Mouse (Mus musculus) forebrain, postnatal 0 days (tissue): ENCODE measurements around the gene Tppp. TPM values are rescaled to one million over a fixed set of nuclear protein-coding genes. Genes with fewer than 3 reads are reported as not detected.

ENCODE experiments used
- ATAC-seq: fragments of 200-750 bp; cut with Nextera tagmentation; 2 replicates; pipeline ENCODE4 v1.8.0; 2017; ENCODE audit warnings: mild to moderate bottlenecking, moderate library complexity
- DNase-seq: peaks from one replicate; pipeline ENCODE4 v3.0.0-alpha.2; 2015
- H3K27ac ChIP-seq: fragments of 300-500 bp; sonication (generic); 2 replicates; pipeline ENCODE4 v1.5.1; 2014; ENCODE audit warnings: low read depth, mild to moderate bottlenecking, antibody characterized with exemption, low read length, moderate library complexity, mixed read lengths
- H3K27me3 ChIP-seq: fragments of 300-500 bp; sonication (generic); 2 replicates; pipeline ENCODE4 v1.6.1; 2014; ENCODE audit warnings: mild to moderate bottlenecking, low read length, mixed read lengths; ENCODE audit not compliant: insufficient read depth
- H3K36me3 ChIP-seq: fragments of 300-500 bp; sonication (generic); 2 replicates; pipeline ENCODE4 v1.6.1; 2014; ENCODE audit warnings: mild to moderate bottlenecking, moderate library complexity; ENCODE audit not compliant: insufficient read depth
- H3K4me1 ChIP-seq: fragments of 300-500 bp; sonication (generic); 2 replicates; pipeline ENCODE4 v1.6.1; 2014; ENCODE audit warnings: antibody characterized with exemption; ENCODE audit not compliant: insufficient read depth
- H3K4me2 ChIP-seq: fragments of 300-500 bp; sonication (generic); 2 replicates; pipeline ENCODE4 v1.6.1; 2014; ENCODE audit warnings: low read depth, mild to moderate bottlenecking, moderate library complexity
- H3K4me3 ChIP-seq: fragments of 300-500 bp; sonication (generic); 2 replicates; pipeline ENCODE4 v1.5.1; 2014; ENCODE audit warnings: low read depth, low read length, mixed read lengths
- H3K9ac ChIP-seq: fragments of 300-500 bp; sonication (generic); 2 replicates; pipeline ENCODE4 v1.6.1; 2014; ENCODE audit warnings: mild to moderate bottlenecking
- H3K9me3 ChIP-seq: fragments of 300-500 bp; sonication (generic); 2 replicates; pipeline ENCODE4 v1.6.1; 2016; ENCODE audit warnings: low read length
- CTCF ChIP-seq: sonication (generic); IDR thresholded peaks from 2 replicates; pipeline ENCODE4 v1.5.1; 2016; ENCODE audit warnings: antibody characterized with exemption, control low read depth, low read depth
- WGBS: fragments of 180-500 bp; shearing (Covaris S2); extraction: QIAGEN DNeasy Blood & Tissue Kit; methylation state at CpG from one replicate; pipeline ENCODE4 v1.1.7; 2014; 5-methylcytosine and 5-hydroxymethylcytosine counted together
- polyA plus RNA-seq: library from polyadenylated mRNA; unstranded; fragments of >200 nt; fragmentation: Nextera tagmentation; extraction: Ambion mirVana; gene quantifications from 2 replicates; pipeline ENCODE4 v1.2.1, GENCODE M21; 2015
- total RNA-seq: library from RNA; depleted of rRNA; stranded (reverse); fragments of >200 nt; gene quantifications from 2 replicates; pipeline ENCODE4 v1.2.3, GENCODE M21; 2014; rRNA removed

Tppp gene
- total RNA-seq (28.9 and 33.4 TPM in 2 replicates), polyA plus RNA-seq (6.2 and 8.2 TPM in 2 replicates)

GRCm38 (mm10) chr13:74008948-74009718 lies at the start of gene Tppp:
TSS of gene Tppp (plus strand) at chr13:74009407.
- peak within 1 kb of the TSS; percentile 70 for H3K9ac ChIP-seq
- H3K27ac ChIP-seq = peak within 1 kb of the TSS; percentile 86
- H3K4me1 ChIP-seq = peaks cover 8% of the 10 kb centered on the region; the same call in 1 of the 2 replicates
- H3K36me3 ChIP-seq = no peaks in the 10 kb centered on the region
- WGBS = 4% methylated on average over 56 of the region's 56 CpGs
- TF ChIP-seq CTCF = no peak; the same call in 1 of the 2 replicates
- no peaks in the 10 kb centered on the region for H3K9me3 ChIP-seq
- H3K27me3 ChIP-seq = no peaks in the 10 kb centered on the region; the same call in 1 of the 2 replicates
- H3K4me2 ChIP-seq = peak within 1 kb of the TSS; percentile 88
- peak; percentile 92 for ATAC-seq
- peak; percentile 87 for DNase-seq
- peak within 1 kb of the TSS; percentile 67 for H3K4me3 ChIP-seq

DNA sequence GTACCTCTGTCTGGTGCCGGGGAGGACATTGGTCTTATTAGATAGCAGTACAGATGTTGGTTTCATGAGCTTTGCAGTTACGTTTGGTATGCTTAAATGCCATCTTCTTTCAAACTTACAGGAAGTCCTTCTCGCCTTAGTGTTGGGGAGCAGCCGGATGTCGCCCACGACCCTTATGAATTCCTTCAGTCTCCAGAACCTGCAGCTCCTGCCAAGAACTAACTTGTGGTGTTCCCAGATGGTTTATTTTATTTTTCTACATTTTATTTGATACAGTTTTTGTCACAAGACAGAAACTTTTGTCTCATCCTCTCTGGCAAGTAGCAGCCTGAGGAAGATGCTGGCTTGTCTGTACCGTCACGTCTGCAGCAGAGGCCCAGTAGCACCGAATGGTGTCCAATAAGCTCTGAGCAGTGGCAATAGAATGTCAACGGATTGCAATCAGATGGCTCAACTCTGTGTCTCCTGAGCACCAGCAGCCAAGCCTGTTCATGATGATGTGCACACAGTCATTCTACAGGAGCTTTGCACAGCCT lies 49.0 kb upstream of the Tppp start:
- ATAC-seq (no peak), DNase-seq (no peak)
- Histone ChIP-seq H3K4me1 (no peaks in the 10 kb centered on the region), H3K36me3 (peaks cover 67% of the 10 kb centered on the region), H3K4me3 (no peak overlapping the region), H3K4me2 (no peak overlapping the region), H3K27ac (no peak overlapping the region), H3K9me3 (no peaks in the 10 kb centered on the region), H3K27me3 (no peaks in the 10 kb centered on the region), H3K9ac (no peak overlapping the region)
- 94% methylated on average over 10 of the region's 10 CpGs for WGBS
- TF ChIP-seq CTCF = no peak

- H3K4me2 ChIP-seq = no peak overlapping the region
- H3K4me3 ChIP-seq = no peak overlapping the region
- no peaks in the 10 kb centered on the region for H3K27me3 ChIP-seq
- peaks cover 57% of the 10 kb centered on the region for H3K36me3 ChIP-seq
- TF ChIP-seq CTCF = peak; percentile 52
- 86% methylated on average over 4 of the region's 4 CpGs for WGBS
- DNase-seq (no peak), ATAC-seq (peak; percentile 56)
- H3K9me3 ChIP-seq = no peaks in the 10 kb centered on the region
- no peaks in the 10 kb centered on the region for H3K4me1 ChIP-seq
- H3K27ac ChIP-seq = no peak overlapping the region
- no peak overlapping the region for H3K9ac ChIP-seq
Measured at GRCm38 (mm10) chr13:73961177-73961576, 48.0 kb upstream of the Tppp start.

GRCm38 (mm10) chr13:73963551-73963950 lies 45.7 kb upstream of the Tppp start, which contains the start of gene Zdhhc11:
TSS of gene Zdhhc11 (plus strand) at chr13:73963851.
- no peak within 1 kb of the TSS for H3K4me3 ChIP-seq
- ATAC-seq (no peak), DNase-seq (no peak)
- H3K9ac ChIP-seq = no peak within 1 kb of the TSS
- no peaks in the 10 kb centered on the region for H3K4me1 ChIP-seq
- H3K27ac ChIP-seq = no peak within 1 kb of the TSS
- TF ChIP-seq CTCF = no peak
- H3K9me3 ChIP-seq = no peaks in the 10 kb centered on the region
- H3K4me2 ChIP-seq = no peak within 1 kb of the TSS
- WGBS = 88% methylated on average over 5 of the region's 5 CpGs
- peaks cover 34% of the 10 kb centered on the region for H3K36me3 ChIP-seq
- no peaks in the 10 kb centered on the region for H3K27me3 ChIP-seq

- 45% methylated on average over 12 of the region's 12 CpGs for WGBS
- Histone ChIP-seq H3K27ac (no peak overlapping the region), H3K4me2 (no peak overlapping the region), H3K9me3 (no peaks in the 10 kb centered on the region), H3K36me3 (no peaks in the 10 kb centered on the region), H3K4me1 (no peaks in the 10 kb centered on the region), H3K9ac (no peak overlapping the region), H3K27me3 (no peaks in the 10 kb centered on the region), H3K4me3 (no peak overlapping the region)
- peak; percentile 84 for DNase-seq
- ATAC-seq = peak; percentile 94
- TF ChIP-seq CTCF = peak; percentile 87
Measured at GRCm38 (mm10) chr13:73970545-73971448, 38.4 kb upstream of the Tppp start.

- H3K27me3 ChIP-seq = no peaks in the 10 kb centered on the region
- H3K4me3 ChIP-seq = no peak overlapping the region
- ATAC-seq = no peak
- H3K4me1 ChIP-seq = no peaks in the 10 kb centered on the region
- H3K27ac ChIP-seq = no peak overlapping the region
- no peak overlapping the region for H3K9ac ChIP-seq
- H3K9me3 ChIP-seq = no peaks in the 10 kb centered on the region
- no peak for TF ChIP-seq CTCF
- H3K4me2 ChIP-seq = no peak overlapping the region
- no peaks in the 10 kb centered on the region for H3K36me3 ChIP-seq
- no peak for DNase-seq
- WGBS = 86% methylated on average over 3 of the region's 3 CpGs
Measured at GRCm38 (mm10) chr13:73974523-73974922, 34.7 kb upstream of the Tppp start.
